Mouse (Mus musculus): ENCODE results near the gene Bpifa6. TPM values are rescaled to one million over a fixed set of nuclear protein-coding genes. Genes with fewer than 3 reads are reported as not detected.
"Not testable (repeated sequence)": the region's sequence is repeated elsewhere in the genome, so short reads cannot be mapped to it uniquely, and the experiment has no call there.

The Bpifa6 gene
- polyA plus RNA-seq, 1 experiment from 2014 or later: not detected

GRCm38 (mm10) chr2:154007381-154007780, 32.6 kb downstream of the Bpifa6 start:
- no peaks in the 10 kb centered on the region for H3K4me1 ChIP-seq (ENCODE audit: insufficient read depth)

DNA sequence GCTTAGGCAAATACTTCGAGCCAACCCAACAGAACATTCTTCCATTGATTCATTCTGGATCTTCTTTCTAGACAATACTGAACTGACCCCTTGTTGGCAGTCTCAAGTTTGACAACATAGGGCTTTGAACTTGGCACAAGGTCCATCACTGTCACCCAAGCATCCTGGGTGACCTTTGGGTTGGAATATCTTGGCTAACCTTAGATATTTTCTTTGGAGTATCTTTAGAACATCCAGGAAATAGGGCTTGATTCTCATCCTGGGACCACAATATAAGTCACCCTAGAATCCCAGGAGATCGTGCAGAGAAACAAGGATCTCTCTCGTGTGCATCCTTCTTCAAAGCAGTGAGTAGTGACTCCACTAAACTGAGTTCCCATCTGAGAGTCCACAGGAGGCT, 33.2 kb downstream of the Bpifa6 start, which contains the start of gene Bpifa2:
Bpifa2 (plus strand) TSS at position 301 of the 400 bp plus-strand sequence.
- no peaks in the 10 kb centered on the region for H3K9me3 ChIP-seq (ENCODE audit: low read length)
- ATAC-seq: no peak
- H3K27ac ChIP-seq (ENCODE audit: low read depth): no peak within 1 kb of the TSS
- no peak for TF ChIP-seq EP300 (IDR thresholded peaks at IDR 0.05; ENCODE audit: low read depth)
- 64% methylated on average over 3 of the region's 3 CpGs for WGBS (ENCODE audit: insufficient replicate concordance)
- H3K27me3 ChIP-seq (ENCODE audit: insufficient read depth, low read length): no peaks in the 10 kb centered on the region
- DNase-seq: no peak
- no peaks in the 10 kb centered on the region for H3K36me3 ChIP-seq (replicated peaks; ENCODE audit: insufficient read depth, low read length)
- H3K4me2 ChIP-seq (ENCODE audit: low read depth, low read length): no peak within 1 kb of the TSS
- H3K9ac ChIP-seq (replicated peaks): no peak within 1 kb of the TSS
- H3K4me3 ChIP-seq (ENCODE audit: low read depth, low read length): no peak within 1 kb of the TSS
- H3K4me1 ChIP-seq (ENCODE audit: insufficient read depth): no peaks in the 10 kb centered on the region

More at GRCm38 (mm10) chr2:154007381-154007780, 32.6 kb downstream of the Bpifa6 start:
- no peak overlapping the region for H3K4me3 ChIP-seq (ENCODE audit: low read depth, low read length)
- H3K9ac ChIP-seq (replicated peaks): no peak overlapping the region
- no peaks in the 10 kb centered on the region for H3K27me3 ChIP-seq (ENCODE audit: insufficient read depth, low read length)
- 63% methylated on average over 1 of the region's 1 CpGs for WGBS (ENCODE audit: insufficient replicate concordance)
- DNase-seq (no peak), ATAC-seq (no peak)
- H3K4me2 ChIP-seq (ENCODE audit: low read depth, low read length): no peak overlapping the region
- no peaks in the 10 kb centered on the region for H3K36me3 ChIP-seq (replicated peaks; ENCODE audit: insufficient read depth, low read length)
- TF ChIP-seq CTCF (IDR thresholded peaks at IDR 0.05; ENCODE audit: low read depth): no peak
- TF ChIP-seq EP300 (IDR thresholded peaks at IDR 0.05; ENCODE audit: low read depth): no peak
- H3K27ac ChIP-seq (ENCODE audit: low read depth): no peak overlapping the region
- H3K9me3 ChIP-seq (ENCODE audit: low read length): no peaks in the 10 kb centered on the region

DNA sequence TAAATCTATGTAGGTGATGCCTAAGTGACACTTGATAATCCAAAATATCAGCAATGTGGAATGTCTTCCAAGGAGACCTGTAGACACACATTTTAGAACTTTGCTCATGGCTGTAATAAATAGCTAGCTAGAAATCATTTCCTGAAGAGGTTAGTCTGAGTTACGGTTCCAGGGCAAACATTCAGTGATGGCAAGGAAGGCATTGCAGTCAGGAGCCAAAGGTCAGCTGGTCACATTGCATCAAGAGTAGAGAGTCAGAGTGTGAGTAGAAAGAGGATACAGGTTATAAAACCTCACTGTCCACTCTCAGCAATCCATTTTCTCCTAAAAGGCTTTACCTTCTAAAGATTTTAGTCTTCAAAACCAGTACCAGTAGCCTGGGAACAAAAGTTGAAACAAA, 43.2 kb downstream of the Bpifa6 start:
- TF ChIP-seq EP300 (IDR thresholded peaks at IDR 0.05; ENCODE audit: low read depth): no peak
- no peak for TF ChIP-seq CTCF (IDR thresholded peaks at IDR 0.05; ENCODE audit: low read depth)
- no peaks in the 10 kb centered on the region for H3K36me3 ChIP-seq (replicated peaks; ENCODE audit: insufficient read depth, low read length)
- DNase-seq: no peak
- ATAC-seq: no peak
- no peak overlapping the region for H3K4me3 ChIP-seq (ENCODE audit: low read depth, low read length)
- no peak overlapping the region for H3K27ac ChIP-seq (ENCODE audit: low read depth)
- no peaks in the 10 kb centered on the region for H3K27me3 ChIP-seq (ENCODE audit: insufficient read depth, low read length)
- no peaks in the 10 kb centered on the region for H3K9me3 ChIP-seq (ENCODE audit: low read length)
- no peak overlapping the region for H3K9ac ChIP-seq (replicated peaks)
- WGBS (ENCODE audit: insufficient replicate concordance): 50% methylated on average over 1 of the region's 1 CpGs
- H3K4me1 ChIP-seq (ENCODE audit: insufficient read depth): no peaks in the 10 kb centered on the region
- no peak overlapping the region for H3K4me2 ChIP-seq (ENCODE audit: low read depth, low read length)

DNA sequence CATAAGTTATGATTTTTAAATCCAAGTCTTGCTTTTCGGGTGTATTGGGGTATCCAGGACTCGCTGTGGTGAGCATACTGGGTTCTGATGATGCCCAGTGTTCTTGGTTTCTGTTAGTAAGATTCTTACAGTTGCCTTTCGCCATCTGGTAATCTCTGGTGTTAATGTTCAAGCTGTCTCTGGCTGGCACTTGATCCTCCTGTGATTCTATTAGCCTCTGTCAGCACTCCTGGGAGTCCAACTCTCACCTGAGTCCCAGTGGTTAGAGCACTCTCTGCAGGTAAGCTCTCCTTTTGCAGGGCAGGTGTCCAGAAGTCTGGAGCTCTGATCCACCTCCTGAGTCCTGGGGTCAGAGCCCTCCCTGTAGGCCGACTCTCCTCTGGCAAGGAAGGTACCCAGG, 49.9 kb downstream of the Bpifa6 start:
- H3K4me1 ChIP-seq (ENCODE audit: insufficient read depth); H3K9me3 ChIP-seq (ENCODE audit: low read length); DNase-seq; H3K27me3 ChIP-seq (ENCODE audit: insufficient read depth, low read length); H3K9ac ChIP-seq (replicated peaks); H3K4me3 ChIP-seq (ENCODE audit: low read depth, low read length); ATAC-seq; H3K27ac ChIP-seq (ENCODE audit: low read depth); H3K36me3 ChIP-seq (replicated peaks; ENCODE audit: insufficient read depth, low read length); H3K4me2 ChIP-seq (ENCODE audit: low read depth, low read length): not testable (repeated sequence)
- 77% methylated on average over 4 of the region's 4 CpGs for WGBS (ENCODE audit: insufficient replicate concordance)

DNA sequence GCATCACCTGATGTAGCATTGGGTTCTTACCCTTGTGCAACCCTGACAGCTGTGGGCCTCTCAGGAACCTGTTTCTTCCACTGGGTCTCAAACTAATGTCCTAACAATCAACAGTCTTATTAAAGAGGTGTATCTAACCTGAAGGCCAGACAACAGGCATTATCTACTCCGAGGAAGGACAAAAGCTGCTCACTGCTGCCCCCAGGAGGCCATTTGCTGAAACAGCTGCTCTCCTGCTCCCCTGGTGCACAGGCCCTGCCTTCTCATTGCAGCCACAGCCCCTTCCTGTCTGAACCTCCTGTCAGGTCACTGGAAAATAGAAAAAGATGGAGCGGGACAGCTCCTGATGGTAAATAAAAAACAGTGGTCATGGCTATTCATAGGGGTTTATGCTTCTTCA, 64.2 kb downstream of the Bpifa6 start:
- DNase-seq (peak; percentile 52), ATAC-seq (no peak)
- Histone ChIP-seq H3K9me3 (ENCODE audit: low read length) (no peaks in the 10 kb centered on the region), H3K36me3 (replicated peaks; ENCODE audit: insufficient read depth, low read length) (no peaks in the 10 kb centered on the region), H3K27me3 (ENCODE audit: insufficient read depth, low read length) (no peaks in the 10 kb centered on the region), H3K4me3 (ENCODE audit: low read depth, low read length) (no peak overlapping the region), H3K4me1 (ENCODE audit: insufficient read depth) (no peaks in the 10 kb centered on the region), H3K27ac (ENCODE audit: low read depth) (no peak overlapping the region), H3K4me2 (ENCODE audit: low read depth, low read length) (no peak overlapping the region), H3K9ac (replicated peaks) (no peak overlapping the region)
- 47% methylated on average over 2 of the region's 2 CpGs for WGBS (ENCODE audit: insufficient replicate concordance)
- peak; percentile 68 for TF ChIP-seq CTCF (IDR thresholded peaks at IDR 0.05; ENCODE audit: low read depth)
- TF ChIP-seq EP300 (IDR thresholded peaks at IDR 0.05; ENCODE audit: low read depth): no peak

- no peaks in the 10 kb centered on the region for H3K27me3 ChIP-seq (ENCODE audit: insufficient read depth, low read length)
- no peak for ATAC-seq
- no peak overlapping the region for H3K4me2 ChIP-seq (ENCODE audit: low read depth, low read length)
- DNase-seq: no peak
- no peak overlapping the region for H3K4me3 ChIP-seq (ENCODE audit: low read depth, low read length)
- no peaks in the 10 kb centered on the region for H3K4me1 ChIP-seq (ENCODE audit: insufficient read depth)
- no peak overlapping the region for H3K27ac ChIP-seq (ENCODE audit: low read depth)
- H3K9ac ChIP-seq (replicated peaks): no peak overlapping the region
- TF ChIP-seq CTCF (IDR thresholded peaks at IDR 0.05; ENCODE audit: low read depth) (no peak), EP300 (IDR thresholded peaks at IDR 0.05; ENCODE audit: low read depth) (no peak)
- H3K9me3 ChIP-seq (ENCODE audit: low read length): no peaks in the 10 kb centered on the region
- H3K36me3 ChIP-seq (replicated peaks; ENCODE audit: insufficient read depth, low read length): no peaks in the 10 kb centered on the region
- WGBS (ENCODE audit: insufficient replicate concordance): 57% methylated on average over 3 of the region's 3 CpGs
Measured at GRCm38 (mm10) chr2:154044743-154045142, 70.0 kb downstream of the Bpifa6 start.

Other genes with a start within 250 kb of the Bpifa6 start
- gene Mapre1, start 233.7 kb upstream of the Bpifa6 start, polyA plus RNA-seq (2015; fragmentation: Nextera tagmentation; extraction: Ambion mirVana): 79.0 and 79.2 TPM in 2 replicates
- 0.04 TPM in 1 of 2 replicates, not detected in the other for gene Efcab8, start 195.0 kb upstream of the Bpifa6 start, polyA plus RNA-seq (2015; fragmentation: Nextera tagmentation; extraction: Ambion mirVana)
- not detected in 2 replicates for gene Sun5, start 103.9 kb upstream of the Bpifa6 start, polyA plus RNA-seq (2015; fragmentation: Nextera tagmentation; extraction: Ambion mirVana)
- gene Bpifb2, start 99.9 kb upstream of the Bpifa6 start, polyA plus RNA-seq (2015; fragmentation: Nextera tagmentation; extraction: Ambion mirVana): not detected in 2 replicates
- gene Bpifb6, start 74.6 kb upstream of the Bpifa6 start, polyA plus RNA-seq (2015; fragmentation: Nextera tagmentation; extraction: Ambion mirVana): not detected in 2 replicates
- gene Bpifb3, start 56.7 kb upstream of the Bpifa6 start, polyA plus RNA-seq (2015; fragmentation: Nextera tagmentation; extraction: Ambion mirVana): 0.08 TPM in 1 of 2 replicates, not detected in the other
- gene Bpifb4, start 36.7 kb upstream of the Bpifa6 start, polyA plus RNA-seq (2015; fragmentation: Nextera tagmentation; extraction: Ambion mirVana): not detected in 2 replicates
- gene Bpifa2, start 33.3 kb downstream of the Bpifa6 start, polyA plus RNA-seq (2015; fragmentation: Nextera tagmentation; extraction: Ambion mirVana): not detected in 2 replicates
- not detected in 2 replicates for gene Bpifa3, start 155.4 kb downstream of the Bpifa6 start, polyA plus RNA-seq (2015; fragmentation: Nextera tagmentation; extraction: Ambion mirVana)
- 0.13 TPM in 1 of 2 replicates, not detected in the other for gene Bpifa1, start 167.9 kb downstream of the Bpifa6 start, polyA plus RNA-seq (2015; fragmentation: Nextera tagmentation; extraction: Ambion mirVana)
- gene Bpifa5, start 187.7 kb downstream of the Bpifa6 start, polyA plus RNA-seq (2015; fragmentation: Nextera tagmentation; extraction: Ambion mirVana): not detected in 2 replicates
- gene Bpifb1, start 215.9 kb downstream of the Bpifa6 start, polyA plus RNA-seq (2015; fragmentation: Nextera tagmentation; extraction: Ambion mirVana): 0.16 and 0.27 TPM in 2 replicates
- gene Bpifb5, start 248.8 kb downstream of the Bpifa6 start, polyA plus RNA-seq (2015; fragmentation: Nextera tagmentation; extraction: Ambion mirVana): not detected in 2 replicates

Data from liver, postnatal 0 days (tissue).